Mouse (Mus musculus): ENCODE measurements at regions not wholly inside any gene's neighbourhood (a gene's known extent, or its start where the extent isn't known, plus 50 kb on each side); places are given as distances from the start of the nearest gene placed in this dataset.

DNA sequence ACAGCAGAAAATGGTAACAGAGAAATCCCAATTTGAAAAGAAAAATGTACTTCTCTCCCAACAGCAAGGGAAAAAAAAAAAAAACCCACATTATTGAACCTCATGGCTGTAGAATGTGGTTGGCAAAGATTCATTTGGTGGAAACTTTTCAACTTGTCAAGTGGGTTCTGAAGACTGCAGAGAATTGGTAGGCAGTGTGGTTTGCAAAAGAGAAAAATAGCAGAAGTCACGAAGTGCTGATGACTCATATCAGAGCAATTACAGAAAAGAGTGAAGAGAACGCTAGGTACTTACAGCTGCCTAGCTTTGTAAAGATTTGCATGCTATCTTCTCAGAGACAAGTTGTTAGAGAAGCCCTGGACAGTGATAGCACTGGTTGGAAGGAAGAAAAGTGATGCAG, 1211.6 kb downstream of the Galc start:
- Histone ChIP-seq H3K9me3 (replicated peaks; ENCODE audit: low read length) (no peaks in the 10 kb centered on the region), H3K4me2 (ENCODE audit: low read length) (no peak overlapping the region), H3K9ac (ENCODE audit: low read depth, low read length) (no peak overlapping the region), H3K27me3 (ENCODE audit: insufficient read depth, low read length) (no peaks in the 10 kb centered on the region), H3K4me3 (replicated peaks; ENCODE audit: low read depth, low read length) (no peak overlapping the region), H3K36me3 (ENCODE audit: insufficient read depth, low read length) (no peaks in the 10 kb centered on the region), H3K27ac (no peak overlapping the region), H3K4me1 (replicated peaks; ENCODE audit: insufficient read depth, low read length) (no peaks in the 10 kb centered on the region)
- TF ChIP-seq CTCF (IDR thresholded peaks at IDR 0.05; ENCODE audit: low read depth) = no peak
- DNase-seq (ENCODE audit: low spot score) (no peak), ATAC-seq (replicated peaks; ENCODE audit: low FRiP score, low read depth) (no peak)
- 81% methylated on average over 2 of the region's 2 CpGs for WGBS

Measured in kidney, postnatal 0 days (tissue).